Mouse (Mus musculus): ENCODE data around the gene Fam172a. TPM values are rescaled to one million over a fixed set of nuclear protein-coding genes. Genes with fewer than 3 reads are reported as not detected.
A peak's percentile ranks its signal among the peaks of the same experiment; 100 is the strongest.

Fam172a gene
- polyA plus RNA-seq, 1 experiment, result 16.3 TPM

- Histone ChIP-seq H3K4me3 (replicated peaks; ENCODE audit: insufficient read depth, low read depth, low read length) (no peak overlapping the region), H3K27me3 (ENCODE audit: control insufficient read depth, insufficient read depth, low read length) (no peaks in the 10 kb centered on the region), H3K4me1 (ENCODE audit: control insufficient read depth, insufficient read depth, low read length) (no peaks in the 10 kb centered on the region), H3K27ac (ENCODE audit: insufficient read depth, low read length) (no peak overlapping the region)
- WGBS, result 98% methylated on average over 1 of the region's 1 CpGs
- TF ChIP-seq POLR2A (IDR thresholded peaks at IDR 0.05; ENCODE audit: borderline replicate concordance, insufficient read depth, low read length) (no peak), CTCF (IDR thresholded peaks at IDR 0.05; ENCODE audit: borderline replicate concordance, insufficient read depth, low read depth, low read length) (no peak)
- no peak for DNase-seq
These were observed 275.3 kb downstream of the Fam172a start for GRCm38 (mm10) chr13:77977121-77977520.

- Histone ChIP-seq H3K4me1 (ENCODE audit: control insufficient read depth, insufficient read depth, low read length) (no peaks in the 10 kb centered on the region), H3K27me3 (ENCODE audit: control insufficient read depth, insufficient read depth, low read length) (no peaks in the 10 kb centered on the region), H3K27ac (ENCODE audit: insufficient read depth, low read length) (no peak overlapping the region), H3K4me3 (replicated peaks; ENCODE audit: insufficient read depth, low read depth, low read length) (no peak overlapping the region)
- WGBS, result 16% methylated on average over 5 of the region's 5 CpGs
- TF ChIP-seq CTCF (IDR thresholded peaks at IDR 0.05; ENCODE audit: borderline replicate concordance, insufficient read depth, low read depth, low read length) (no peak), POLR2A (IDR thresholded peaks at IDR 0.05; ENCODE audit: borderline replicate concordance, insufficient read depth, low read length) (no peak)
- peak in 1 of 2 experiments; percentile 27 for DNase-seq
These were observed 280.4 kb downstream of the Fam172a start for GRCm38 (mm10) chr13:77982105-77982851.

- no peaks in the 10 kb centered on the region for H3K4me1 ChIP-seq (ENCODE audit: control insufficient read depth, insufficient read depth, low read length)
- no peak overlapping the region for H3K4me3 ChIP-seq (replicated peaks; ENCODE audit: insufficient read depth, low read depth, low read length)
- H3K27me3 ChIP-seq (ENCODE audit: control insufficient read depth, insufficient read depth, low read length), result no peaks in the 10 kb centered on the region
- WGBS, result 23% methylated on average over 2 of the region's 2 CpGs
- TF ChIP-seq CTCF (IDR thresholded peaks at IDR 0.05; ENCODE audit: borderline replicate concordance, insufficient read depth, low read depth, low read length), result no peak
- TF ChIP-seq POLR2A (IDR thresholded peaks at IDR 0.05; ENCODE audit: borderline replicate concordance, insufficient read depth, low read length), result no peak
- H3K27ac ChIP-seq (ENCODE audit: insufficient read depth, low read length), result no peak overlapping the region
- DNase-seq, result peak in 1 of 2 experiments; percentile 10
These were observed 281.0 kb downstream of the Fam172a start for GRCm38 (mm10) chr13:77982852-77983202.

GRCm38 (mm10) chr13:77991189-77991886, 289.5 kb downstream of the Fam172a start:
- Histone ChIP-seq H3K4me3 (replicated peaks; ENCODE audit: insufficient read depth, low read depth, low read length) (no peak overlapping the region), H3K27me3 (ENCODE audit: control insufficient read depth, insufficient read depth, low read length) (no peaks in the 10 kb centered on the region), H3K27ac (ENCODE audit: insufficient read depth, low read length) (no peak overlapping the region), H3K4me1 (ENCODE audit: control insufficient read depth, insufficient read depth, low read length) (no peaks in the 10 kb centered on the region)
- TF ChIP-seq POLR2A (IDR thresholded peaks at IDR 0.05; ENCODE audit: borderline replicate concordance, insufficient read depth, low read length), result no peak
- no peak for TF ChIP-seq CTCF (IDR thresholded peaks at IDR 0.05; ENCODE audit: borderline replicate concordance, insufficient read depth, low read depth, low read length)
- WGBS, result 88% methylated on average over 5 of the region's 5 CpGs
- DNase-seq, result no peak

- WGBS, result 51% methylated on average over 4 of the region's 4 CpGs
- TF ChIP-seq CTCF (IDR thresholded peaks at IDR 0.05; ENCODE audit: borderline replicate concordance, insufficient read depth, low read depth, low read length) (no peak), POLR2A (IDR thresholded peaks at IDR 0.05; ENCODE audit: borderline replicate concordance, insufficient read depth, low read length) (no peak)
- Histone ChIP-seq H3K27ac (ENCODE audit: insufficient read depth, low read length) (no peak overlapping the region), H3K4me1 (ENCODE audit: control insufficient read depth, insufficient read depth, low read length) (no peaks in the 10 kb centered on the region), H3K27me3 (ENCODE audit: control insufficient read depth, insufficient read depth, low read length) (no peaks in the 10 kb centered on the region), H3K4me3 (replicated peaks; ENCODE audit: insufficient read depth, low read depth, low read length) (no peak overlapping the region)
- no peak for DNase-seq
These were observed 302.8 kb downstream of the Fam172a start for GRCm38 (mm10) chr13:78004649-78005048.

- DNase-seq, result no peak
- H3K27me3 ChIP-seq (ENCODE audit: control insufficient read depth, insufficient read depth, low read length), result no peaks in the 10 kb centered on the region
- H3K4me3 ChIP-seq (replicated peaks; ENCODE audit: insufficient read depth, low read depth, low read length), result no peak overlapping the region
- no peaks in the 10 kb centered on the region for H3K4me1 ChIP-seq (ENCODE audit: control insufficient read depth, insufficient read depth, low read length)
- TF ChIP-seq CTCF (IDR thresholded peaks at IDR 0.05; ENCODE audit: borderline replicate concordance, insufficient read depth, low read depth, low read length) (no peak), POLR2A (IDR thresholded peaks at IDR 0.05; ENCODE audit: borderline replicate concordance, insufficient read depth, low read length) (no peak)
- 29% methylated on average over 3 of the region's 3 CpGs for WGBS
- H3K27ac ChIP-seq (ENCODE audit: insufficient read depth, low read length), result no peak overlapping the region
These were observed 303.5 kb downstream of the Fam172a start for GRCm38 (mm10) chr13:78005344-78005743.

GRCm38 (mm10) chr13:78010176-78010575, 308.3 kb downstream of the Fam172a start:
- TF ChIP-seq POLR2A (IDR thresholded peaks at IDR 0.05; ENCODE audit: borderline replicate concordance, insufficient read depth, low read length) (no peak), CTCF (IDR thresholded peaks at IDR 0.05; ENCODE audit: borderline replicate concordance, insufficient read depth, low read depth, low read length) (no peak)
- 97% methylated on average over 1 of the region's 1 CpGs for WGBS
- H3K27me3 ChIP-seq (ENCODE audit: control insufficient read depth, insufficient read depth, low read length), result no peaks in the 10 kb centered on the region
- no peak overlapping the region for H3K27ac ChIP-seq (ENCODE audit: insufficient read depth, low read length)
- H3K4me3 ChIP-seq (replicated peaks; ENCODE audit: insufficient read depth, low read depth, low read length), result no peak overlapping the region
- no peaks in the 10 kb centered on the region for H3K4me1 ChIP-seq (ENCODE audit: control insufficient read depth, insufficient read depth, low read length)
- no peak for DNase-seq

Measured in cerebellum, adult 2 months (tissue).